Mouse (Mus musculus): Measurements from ENCODE around the gene Kcng4.

DNA sequence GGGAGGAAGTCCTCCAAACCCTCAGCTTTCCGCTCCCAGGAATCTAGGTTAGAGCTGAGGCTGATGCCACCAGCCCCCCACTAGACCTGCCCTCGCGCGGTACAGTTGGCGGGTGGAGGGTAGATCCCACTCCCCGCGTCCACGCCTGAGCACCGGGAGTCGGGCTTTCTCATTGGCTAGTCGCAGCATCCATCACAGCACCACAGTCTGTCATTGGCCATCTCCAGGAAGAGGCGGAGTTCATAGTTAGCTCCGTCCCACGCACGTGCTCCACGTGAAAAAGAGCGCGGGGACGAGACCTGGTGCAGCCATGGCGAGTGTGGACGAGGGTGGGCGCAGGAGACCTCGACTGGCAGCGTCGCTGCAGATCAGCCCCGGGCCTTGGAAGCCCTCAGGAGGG, 23.0 kb downstream of the Kcng4 start, which contains the start of gene Adad2:
- TF ChIP-seq CTCF (IDR thresholded peaks at IDR 0.05; ENCODE audit: extremely low read depth, insufficient read length, insufficient replicate concordance, low read depth, low read length) (no peak), POLR2A (IDR thresholded peaks at IDR 0.05; ENCODE audit: low read depth, low read length) (no peak)

Data from small intestine, adult 2 months (tissue).